Mouse (Mus musculus): ENCODE measurements at regions not wholly inside any gene's neighbourhood (a gene's known extent, or its start where the extent isn't known, plus 50 kb on each side); places are given as distances from the start of the nearest gene placed in this dataset.

DNA sequence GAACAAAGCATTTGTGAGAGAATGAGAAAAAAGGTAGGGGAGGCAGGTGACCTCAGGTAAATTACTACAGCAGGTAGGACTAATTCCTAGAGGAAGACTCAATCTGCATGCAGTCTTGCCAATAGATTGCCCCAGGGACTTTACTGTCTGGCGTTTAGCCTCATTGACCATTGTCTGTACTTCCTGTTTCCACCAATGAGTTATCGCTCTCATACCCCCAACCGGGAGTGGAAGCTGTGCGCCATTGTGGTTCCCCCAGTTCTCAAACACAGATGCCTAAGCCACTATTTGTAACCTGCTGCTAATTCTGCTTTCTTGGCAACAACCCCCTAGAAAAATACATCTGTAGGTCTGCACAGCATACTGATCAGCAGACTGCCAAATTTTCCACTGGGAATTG lies 65.5 kb upstream of the Tle4 start:
- TF ChIP-seq CTCF (IDR thresholded peaks at IDR 0.05) = no peak
- TF ChIP-seq EP300 (IDR thresholded peaks at IDR 0.05; ENCODE audit: insufficient read depth, low read depth, low read length) = no peak
